22 mouse cellular contexts compared by ENCODE assay signal in genomic region chr5:148805030-148805429, GRCm38 (mm10).
"Had no signal": no experiment of that assay in that cellular context is flagged by ENCODE, and none has a peak within 500 bp of the region (broad histone marks: within the 10 kb centered on the region; RNA-seq: fewer than 3 reads in every experiment).

No protein-coding gene starts in this region.

- H3K4me3 ChIP-seq: heart, embryonic 10.5 days; heart, embryonic 12.5 days; hindbrain, embryonic 10.5 days; hindbrain, embryonic 12.5 days; hindbrain, embryonic 15.5 days; left cerebral cortex, adult 2 months; limb, embryonic 13.5 days; limb, embryonic 15.5 days; liver, embryonic 12.5 days had no signal

- ATAC-seq: hindbrain, postnatal 0 days; intestine, embryonic 16.5 days; liver, embryonic 12.5 days had no signal

- H3K36me3 ChIP-seq: heart, embryonic 10.5 days; heart, embryonic 12.5 days; hindbrain, embryonic 10.5 days; hindbrain, embryonic 12.5 days; hindbrain, embryonic 15.5 days; limb, embryonic 13.5 days; limb, embryonic 15.5 days; liver, embryonic 12.5 days had no signal

- H3K9me3 ChIP-seq: heart, embryonic 12.5 days; hindbrain, embryonic 12.5 days; hindbrain, embryonic 15.5 days; limb, embryonic 15.5 days had no signal

- H3K27ac ChIP-seq: heart, embryonic 10.5 days; hindbrain, embryonic 10.5 days; hindbrain, embryonic 12.5 days; hindbrain, embryonic 15.5 days; hindbrain, postnatal 0 days; left cerebral cortex, adult 2 months; limb, embryonic 13.5 days; limb, embryonic 15.5 days; liver, embryonic 12.5 days; liver, embryonic 14.5 days had no signal

- DNase-seq: gastrocnemius, postnatal 14 days; gastrocnemius, postnatal 36 days; heart, adult 18-20 months; heart, postnatal 10 days; heart, postnatal 4 days; kidney, adult 18-20 months; kidney, adult 8-10 months; kidney, postnatal 14 days; kidney, postnatal 36 days; layer of hippocampus, adult 9-11 months had no signal

- H3K9ac ChIP-seq: heart, embryonic 12.5 days; hindbrain, embryonic 12.5 days; hindbrain, embryonic 15.5 days; limb, embryonic 13.5 days; limb, embryonic 15.5 days; liver, embryonic 12.5 days; liver, embryonic 14.5 days had no signal

- H3K4me2 ChIP-seq: heart, embryonic 12.5 days; hindbrain, embryonic 12.5 days; hindbrain, embryonic 15.5 days; limb, embryonic 13.5 days; limb, embryonic 15.5 days; liver, embryonic 12.5 days had no signal

- H3K27me3 ChIP-seq: heart, embryonic 12.5 days had no signal
